Mouse (Mus musculus) midbrain, embryonic 10.5 days (tissue): ENCODE measurements around the gene Tmtc4. TPM values are rescaled to one million over a fixed set of nuclear protein-coding genes. Genes with fewer than 3 reads are reported as not detected.

ENCODE experiments used
- DNase-seq: peaks from one replicate; pipeline ENCODE4 v3.0.0-alpha.2; 2017; ENCODE audit warnings: low spot score
- H3K27ac ChIP-seq: fragments of 300-500 bp; sonication (generic); replicated peaks from 2 replicates; pipeline ENCODE4 v1.5.1; 2016; ENCODE audit warnings: mild to moderate bottlenecking
- H3K27me3 ChIP-seq: fragments of 300-500 bp; sonication (generic); 2 replicates; pipeline ENCODE4 v1.6.1; 2016; ENCODE audit warnings: low read depth, mild to moderate bottlenecking; ENCODE audit not compliant: poor library complexity, severe bottlenecking
- H3K36me3 ChIP-seq: fragments of 300-500 bp; sonication (generic); 2 replicates; pipeline ENCODE4 v1.6.1; 2016; ENCODE audit warnings: mild to moderate bottlenecking, moderate library complexity
- H3K4me1 ChIP-seq: fragments of 300-500 bp; sonication (generic); 2 replicates; pipeline ENCODE4 v1.6.1; 2016
- H3K4me3 ChIP-seq: fragments of 300-500 bp; sonication (generic); 2 replicates; pipeline ENCODE4 v1.5.1; 2016; ENCODE audit warnings: mild to moderate bottlenecking, moderate library complexity
- H3K9me3 ChIP-seq: fragments of 300-500 bp; sonication (generic); replicated peaks from 2 replicates; pipeline ENCODE4 v1.6.1; 2016; ENCODE audit warnings: mild to moderate bottlenecking
- WGBS: fragments of 180-500 bp; shearing (Covaris S2); methylation state at CpG from one replicate; pipeline ENCODE4 v1.1.7; 2016; 5-methylcytosine and 5-hydroxymethylcytosine counted together
- polyA plus RNA-seq: library from polyadenylated mRNA; unstranded; fragments of >200 nt; fragmentation: Nextera tagmentation; extraction: Ambion mirVana; gene quantifications from 2 replicates; pipeline ENCODE4 v1.2.1, GENCODE M21; 2016

The Tmtc4 gene
- polyA plus RNA-seq, 1 experiment from 2014 or later = 28.3 TPM

DNA sequence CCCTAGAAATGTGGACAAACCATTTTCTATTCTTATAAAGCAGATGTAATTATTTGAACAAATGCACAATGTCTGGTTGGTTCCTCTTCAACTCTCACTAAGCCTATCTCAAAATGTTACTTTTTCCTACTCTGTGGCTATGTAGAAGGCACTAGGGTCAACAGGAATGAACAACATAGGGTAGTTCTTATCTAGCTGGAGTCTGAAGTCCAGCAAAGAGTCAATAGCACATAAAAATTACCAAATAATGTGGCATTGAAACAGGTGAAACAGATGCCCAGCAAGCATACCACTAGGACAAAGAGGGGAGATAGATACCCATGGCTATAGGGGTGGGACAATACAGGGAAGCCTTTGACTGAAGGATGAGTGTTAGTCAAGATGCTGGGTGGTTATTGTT, 72.6 kb downstream of the Tmtc4 start:
- Histone ChIP-seq H3K4me1 (peaks cover 8% of the 10 kb centered on the region), H3K36me3 (0 out of 2 replicates have a peak, but pooled peaks cover 3% of the 10 kb centered on the region), H3K4me3 (no peak overlapping the region), H3K9me3 (peaks cover 4% of the 10 kb centered on the region; the same call in 1 of the 2 replicates), H3K27me3 (peaks cover 38% of the 10 kb centered on the region), H3K27ac (no peak overlapping the region)
- DNase-seq = no peak

DNA sequence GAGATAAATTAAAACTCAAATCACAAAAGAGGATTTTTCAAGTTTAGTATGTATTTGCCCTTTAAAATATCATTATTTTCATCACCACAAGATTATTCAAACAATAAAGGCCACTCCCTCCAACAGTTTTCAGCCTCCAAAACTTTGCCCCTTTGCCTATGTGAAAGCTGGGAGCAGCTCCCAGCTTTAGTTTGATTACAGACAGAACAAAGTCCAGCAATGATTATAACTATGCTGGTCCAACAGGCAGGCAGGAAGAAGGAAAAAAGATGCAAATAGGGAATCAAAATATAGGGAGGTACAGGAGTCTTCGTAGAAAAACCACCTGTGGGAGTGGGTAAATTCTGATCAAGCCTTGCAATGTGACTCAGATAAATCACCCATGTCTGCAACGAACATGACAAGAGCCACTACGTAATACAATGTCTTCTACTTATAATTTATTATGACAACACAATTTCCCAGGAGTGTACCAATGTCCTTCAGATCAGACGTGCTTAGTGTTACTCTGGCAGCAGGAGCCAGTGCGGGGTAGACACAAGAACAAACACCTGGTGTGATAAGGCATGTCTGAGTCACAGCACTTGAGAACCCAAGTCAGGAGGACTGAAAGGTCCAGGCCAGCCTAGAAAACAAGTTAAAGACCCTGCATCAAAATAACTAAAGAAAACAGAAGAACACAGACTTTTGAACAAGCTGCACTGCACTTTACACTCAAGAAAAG, 74.3 kb downstream of the Tmtc4 start:
- no peak for DNase-seq
- peaks cover 8% of the 10 kb centered on the region for H3K4me1 ChIP-seq
- 0 out of 2 replicates have a peak, but pooled peaks cover 3% of the 10 kb centered on the region for H3K36me3 ChIP-seq
- H3K27me3 ChIP-seq = peaks cover 37% of the 10 kb centered on the region
- H3K9me3 ChIP-seq = peaks cover 4% of the 10 kb centered on the region; the same call in 1 of the 2 replicates
- 92% methylated on average over 5 of the region's 5 CpGs for WGBS
- H3K4me3 ChIP-seq = no peak overlapping the region
- H3K27ac ChIP-seq = no peak overlapping the region

DNA sequence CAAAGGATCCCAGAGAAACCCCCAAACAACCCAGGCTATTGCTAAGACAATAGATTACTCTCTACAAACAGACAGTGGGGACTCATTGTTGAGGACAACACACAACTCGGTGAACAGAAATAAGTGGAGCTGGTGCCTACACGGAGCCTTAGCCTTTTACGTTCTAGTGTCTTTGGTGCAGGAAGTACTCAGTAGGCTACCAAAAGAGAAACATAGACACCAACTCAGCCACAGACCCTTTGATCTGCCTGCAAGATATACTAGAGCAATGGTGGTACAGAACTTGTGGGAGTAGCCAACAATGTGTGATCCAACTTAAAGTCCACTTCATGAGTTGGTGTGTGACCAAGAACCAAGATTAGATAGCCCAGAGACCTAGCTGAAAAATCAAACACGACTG, 75.8 kb downstream of the Tmtc4 start:
- no peak for DNase-seq
- no peak overlapping the region for H3K27ac ChIP-seq
- H3K9me3 ChIP-seq = peaks cover 4% of the 10 kb centered on the region; the same call in 1 of the 2 replicates
- WGBS = 90% methylated on average over 4 of the region's 4 CpGs
- 0 out of 2 replicates have a peak, but pooled peaks cover 3% of the 10 kb centered on the region for H3K36me3 ChIP-seq
- H3K4me1 ChIP-seq = peaks cover 4% of the 10 kb centered on the region
- no peak overlapping the region for H3K4me3 ChIP-seq
- H3K27me3 ChIP-seq = peaks cover 22% of the 10 kb centered on the region

DNA sequence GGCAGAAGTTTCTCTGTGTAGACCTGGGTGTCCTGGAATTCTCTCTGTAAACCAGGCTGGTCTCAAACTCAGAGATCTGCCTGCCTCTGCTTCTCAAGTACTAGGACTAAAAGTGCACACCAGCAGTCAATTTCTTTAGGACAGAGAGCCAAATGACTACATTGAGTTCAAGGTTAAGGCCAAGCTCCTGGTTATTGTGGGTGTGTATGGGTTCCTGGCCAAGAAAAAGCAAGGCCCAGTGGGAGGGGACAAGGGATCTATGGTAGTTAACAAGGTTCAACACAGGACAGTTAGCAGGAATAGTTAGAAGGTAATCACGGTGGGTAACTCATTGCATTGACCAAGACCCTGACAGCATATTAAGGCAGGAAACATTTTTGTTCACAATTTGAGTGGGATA, 78.8 kb downstream of the Tmtc4 start:
- no peak overlapping the region for H3K27ac ChIP-seq
- H3K36me3 ChIP-seq = 0 out of 2 replicates have a peak, but pooled peaks cover 3% of the 10 kb centered on the region
- no peaks in the 10 kb centered on the region for H3K27me3 ChIP-seq
- H3K4me1 ChIP-seq = 0 out of 2 replicates have a peak, but pooled peaks cover 4% of the 10 kb centered on the region
- H3K9me3 ChIP-seq = peaks cover 4% of the 10 kb centered on the region; the same call in 1 of the 2 replicates
- DNase-seq = no peak
- no peak overlapping the region for H3K4me3 ChIP-seq
- WGBS = 97% methylated on average over 1 of the region's 1 CpGs

DNA sequence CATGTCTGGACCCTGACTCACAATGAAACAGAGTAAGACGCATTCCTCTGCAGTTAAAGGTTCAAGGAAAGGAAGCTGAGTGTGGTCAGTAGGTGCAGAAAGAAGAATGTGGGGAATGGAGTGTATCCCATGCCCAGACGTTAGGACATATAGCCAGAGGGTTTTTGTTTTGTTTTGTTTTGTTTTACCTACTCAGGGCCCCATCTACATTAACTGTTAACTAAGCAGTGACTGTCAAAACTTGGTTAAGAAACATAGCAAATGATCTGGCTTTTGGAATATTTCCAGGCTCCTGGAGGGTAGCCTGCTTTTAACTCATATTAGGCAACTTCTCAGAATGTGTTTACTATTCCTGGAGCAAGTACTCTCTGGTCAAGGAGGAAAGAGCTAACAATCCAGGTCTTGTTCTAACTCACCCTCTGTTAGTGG, 79.9 kb downstream of the Tmtc4 start:
- no peak for DNase-seq
- Histone ChIP-seq H3K36me3 (0 out of 2 replicates have a peak, but pooled peaks cover 3% of the 10 kb centered on the region), H3K27ac (no peak overlapping the region), H3K27me3 (no peaks in the 10 kb centered on the region), H3K4me1 (0 out of 2 replicates have a peak, but pooled peaks cover 4% of the 10 kb centered on the region), H3K4me3 (no peak overlapping the region), H3K9me3 (peaks cover 4% of the 10 kb centered on the region; the same call in 1 of the 2 replicates)
- 66% methylated on average over 2 of the region's 2 CpGs for WGBS

DNA sequence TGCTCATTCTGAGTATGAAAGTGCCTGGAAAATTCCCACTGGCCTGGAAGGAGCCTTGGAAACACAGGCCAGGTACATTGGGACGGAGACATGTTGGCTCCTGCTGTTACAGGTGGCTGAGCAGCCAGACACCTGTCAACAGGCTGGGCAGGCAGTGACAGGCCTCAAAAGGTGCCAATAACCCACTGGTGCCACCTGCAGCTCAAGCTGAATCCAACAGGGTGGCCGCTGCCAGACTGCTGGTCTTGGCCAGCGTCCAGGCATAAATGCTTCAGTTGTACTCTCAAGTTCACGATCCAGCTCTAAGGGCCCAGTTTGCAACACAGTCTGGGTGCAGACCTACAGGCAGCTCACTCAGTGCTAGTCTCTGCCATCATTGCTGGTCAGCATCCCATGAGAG, 81.0 kb downstream of the Tmtc4 start:
- H3K4me1 ChIP-seq = 0 out of 2 replicates have a peak, but pooled peaks cover 4% of the 10 kb centered on the region
- no peaks in the 10 kb centered on the region for H3K36me3 ChIP-seq
- DNase-seq = no peak
- H3K27me3 ChIP-seq = no peaks in the 10 kb centered on the region
- WGBS = 89% methylated on average over 4 of the region's 4 CpGs
- H3K9me3 ChIP-seq = 0 out of 2 replicates have a peak, but pooled peaks cover 4% of the 10 kb centered on the region
- no peak overlapping the region for H3K27ac ChIP-seq
- no peak overlapping the region for H3K4me3 ChIP-seq

DNA sequence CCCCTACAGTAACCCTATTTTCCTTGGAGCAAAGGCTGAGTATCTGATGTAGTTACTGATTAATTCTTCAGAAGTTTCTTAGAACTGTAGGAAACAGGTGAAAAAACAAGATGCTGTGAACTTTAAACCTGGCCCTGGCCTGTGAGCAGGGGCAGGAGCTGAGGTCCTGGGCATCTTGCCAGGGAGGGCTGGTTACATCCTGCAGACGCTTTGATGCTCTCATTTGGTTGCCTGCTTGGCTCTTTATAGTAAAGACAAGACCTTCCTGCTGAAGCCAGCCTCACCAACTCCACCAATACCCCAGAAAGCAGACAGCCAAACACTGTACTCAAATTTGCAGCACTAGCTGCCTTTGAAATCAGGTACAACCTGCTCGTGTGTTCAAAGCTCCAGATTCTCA, 81.7 kb downstream of the Tmtc4 start:
- WGBS = 84% methylated on average over 2 of the region's 2 CpGs

DNA sequence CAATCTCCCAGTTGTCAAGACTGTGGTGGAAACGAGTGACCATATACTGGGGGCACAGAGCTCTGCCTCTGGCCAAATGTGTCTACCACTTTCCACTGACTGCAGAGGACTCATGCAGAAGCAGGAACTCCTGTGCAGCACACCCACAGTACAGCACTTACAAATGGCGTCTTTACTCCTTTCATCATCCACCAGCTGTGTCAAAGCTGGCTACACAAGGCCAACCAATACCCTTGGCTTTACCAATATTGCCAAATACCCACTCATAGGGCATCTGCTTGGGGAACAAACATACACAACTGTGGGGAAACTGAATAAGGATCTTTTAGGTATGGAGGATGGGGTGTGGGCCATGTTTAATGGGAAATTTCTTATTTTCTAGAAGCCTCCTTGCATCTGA, 82.1 kb downstream of the Tmtc4 start:
- no peak overlapping the region for H3K27ac ChIP-seq
- H3K9me3 ChIP-seq = no peaks in the 10 kb centered on the region
- no peak for DNase-seq
- H3K4me3 ChIP-seq = no peak overlapping the region
- no peaks in the 10 kb centered on the region for H3K27me3 ChIP-seq
- H3K36me3 ChIP-seq = no peaks in the 10 kb centered on the region
- 0 out of 2 replicates have a peak, but pooled peaks cover 4% of the 10 kb centered on the region for H3K4me1 ChIP-seq
- WGBS = 94% methylated on average over 2 of the region's 2 CpGs

More for the DNA sequence above, 81.7 kb downstream of the Tmtc4 start:
- Histone ChIP-seq H3K4me3 (no peak overlapping the region), H3K27me3 (no peaks in the 10 kb centered on the region), H3K27ac (no peak overlapping the region), H3K9me3 (0 out of 2 replicates have a peak, but pooled peaks cover 1% of the 10 kb centered on the region), H3K36me3 (no peaks in the 10 kb centered on the region), H3K4me1 (0 out of 2 replicates have a peak, but pooled peaks cover 4% of the 10 kb centered on the region)
- DNase-seq = no peak

DNA sequence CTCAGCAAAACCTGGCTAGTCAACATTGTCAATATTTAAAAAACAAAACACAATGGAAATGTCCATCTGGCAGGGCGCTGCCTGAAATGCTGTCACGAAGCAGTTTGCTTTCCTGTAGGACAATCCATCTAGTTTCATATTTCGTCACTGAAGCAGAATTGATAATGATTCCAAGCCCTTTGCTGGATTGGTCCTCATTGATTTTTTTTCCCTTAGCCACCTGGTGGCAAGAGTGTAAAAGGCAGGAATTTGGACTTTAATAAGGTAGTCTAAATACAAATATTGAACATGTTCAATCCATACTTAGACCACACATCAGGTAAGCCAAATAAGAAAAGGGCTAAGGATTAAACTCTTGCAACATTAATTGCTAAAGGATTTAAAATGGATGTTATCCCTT, 82.7 kb downstream of the Tmtc4 start:
- Histone ChIP-seq H3K9me3 (no peaks in the 10 kb centered on the region), H3K27ac (no peak overlapping the region), H3K4me3 (no peak overlapping the region), H3K36me3 (no peaks in the 10 kb centered on the region), H3K27me3 (no peaks in the 10 kb centered on the region), H3K4me1 (0 out of 2 replicates have a peak, but pooled peaks cover 4% of the 10 kb centered on the region)
- WGBS = 90% methylated on average over 3 of the region's 3 CpGs
- no peak for DNase-seq

DNA sequence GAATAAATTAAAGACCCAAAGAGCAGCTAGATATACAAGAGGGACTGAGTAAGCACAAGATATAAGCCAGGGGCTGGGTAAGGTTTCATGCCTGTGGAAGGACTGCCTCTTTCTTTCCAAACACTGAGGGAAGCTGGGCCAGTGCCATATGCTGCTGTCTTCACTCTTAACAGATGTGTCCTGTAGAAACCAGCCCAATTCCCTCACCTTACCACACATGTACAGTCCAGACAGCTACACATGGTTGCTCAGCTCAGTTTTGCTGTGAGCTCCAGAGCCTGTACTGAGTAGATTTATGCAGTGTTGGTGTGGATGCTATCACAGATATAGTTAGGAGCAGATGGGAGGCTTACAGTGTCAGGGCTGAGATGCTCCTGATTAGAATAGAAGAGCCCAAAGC, 83.2 kb downstream of the Tmtc4 start:
- Histone ChIP-seq H3K9me3 (no peaks in the 10 kb centered on the region), H3K36me3 (no peaks in the 10 kb centered on the region), H3K4me3 (no peak overlapping the region), H3K27ac (no peak overlapping the region), H3K27me3 (no peaks in the 10 kb centered on the region), H3K4me1 (0 out of 2 replicates have a peak, but pooled peaks cover 4% of the 10 kb centered on the region)
- DNase-seq = no peak

DNA sequence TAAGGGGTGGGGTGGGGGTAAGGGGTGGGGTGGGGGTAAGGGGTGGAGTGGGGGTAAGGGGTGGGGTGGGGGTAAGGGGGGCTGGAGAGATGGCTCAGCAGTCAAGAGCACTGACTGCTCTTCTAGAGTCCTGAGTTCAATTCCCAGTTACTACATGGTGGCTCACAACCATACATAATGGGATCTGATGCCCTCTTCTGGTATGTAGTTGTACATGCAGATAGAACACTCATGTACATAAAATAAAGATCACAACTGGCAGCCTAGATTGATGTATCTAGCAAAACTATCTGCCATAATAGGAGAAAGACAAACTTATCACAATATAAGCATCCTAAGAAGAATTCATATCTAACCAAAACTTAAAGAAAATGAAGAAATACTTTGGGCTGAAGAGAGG, 85.3 kb downstream of the Tmtc4 start:
- no peak overlapping the region for H3K4me3 ChIP-seq
- DNase-seq = no peak

DNA sequence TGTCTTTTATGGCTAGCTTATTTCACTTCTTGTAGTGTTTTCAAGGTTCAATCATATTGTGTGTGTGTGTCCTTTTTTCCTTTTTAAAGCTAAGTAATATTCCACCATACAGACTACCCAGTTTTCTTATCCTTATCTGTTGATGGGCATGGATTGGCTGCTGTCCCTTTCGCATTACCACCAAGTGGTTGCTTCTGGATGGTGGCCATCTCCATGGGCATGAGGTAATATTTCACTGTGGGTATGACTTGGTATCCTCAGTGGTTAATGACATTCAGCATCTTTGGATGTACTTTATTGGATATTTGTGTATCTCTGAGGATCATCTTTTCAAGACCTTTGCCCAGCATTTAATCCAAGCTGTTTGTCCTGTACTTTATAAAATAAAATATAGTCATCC, 87.7 kb downstream of the Tmtc4 start:
- WGBS = 93% methylated on average over 1 of the region's 1 CpGs
- 0 out of 2 replicates have a peak, but pooled peaks cover 4% of the 10 kb centered on the region for H3K4me1 ChIP-seq
- H3K27me3 ChIP-seq = no peaks in the 10 kb centered on the region
- H3K36me3 ChIP-seq = 0 out of 2 replicates have a peak, but pooled peaks cover 4% of the 10 kb centered on the region
- H3K27ac ChIP-seq = no peak overlapping the region
- DNase-seq = no peak
- no peak overlapping the region for H3K4me3 ChIP-seq
- H3K9me3 ChIP-seq = no peaks in the 10 kb centered on the region

More for the DNA sequence above, 85.3 kb downstream of the Tmtc4 start:
- H3K27me3 ChIP-seq = no peaks in the 10 kb centered on the region
- no peaks in the 10 kb centered on the region for H3K36me3 ChIP-seq
- no peaks in the 10 kb centered on the region for H3K9me3 ChIP-seq
- H3K27ac ChIP-seq = no peak overlapping the region
- H3K4me1 ChIP-seq = 0 out of 2 replicates have a peak, but pooled peaks cover 4% of the 10 kb centered on the region

DNA sequence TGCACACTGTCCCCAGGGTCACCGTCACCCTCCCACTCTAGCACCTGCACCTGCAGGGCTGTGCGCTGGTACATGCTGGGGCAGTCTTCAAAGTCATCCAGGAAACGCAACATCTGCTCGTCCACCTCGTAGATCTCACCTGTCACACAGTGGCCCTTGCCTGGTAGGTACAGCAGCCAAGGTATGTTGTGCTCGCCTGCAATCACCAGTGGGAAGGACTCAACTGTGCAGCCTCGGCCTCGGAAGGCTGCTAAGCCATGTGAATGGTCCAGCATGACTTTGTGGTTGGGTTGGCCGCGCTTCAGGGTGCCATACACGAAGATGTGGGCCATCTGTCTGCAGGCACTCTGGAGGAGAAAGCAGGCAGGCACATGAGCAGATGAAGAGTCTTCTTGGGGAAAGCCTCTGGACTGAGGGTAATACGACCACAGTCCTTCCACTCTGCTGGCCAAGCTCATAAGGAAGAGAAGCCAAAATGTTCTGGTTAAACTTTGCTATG, 92.3 kb downstream of the Tmtc4 start:
- H3K27me3 ChIP-seq = no peaks in the 10 kb centered on the region
- H3K9me3 ChIP-seq = no peaks in the 10 kb centered on the region
- H3K27ac ChIP-seq = no peak overlapping the region
- H3K4me1 ChIP-seq = no peaks in the 10 kb centered on the region
- no peak for DNase-seq
- H3K4me3 ChIP-seq = no peak overlapping the region
- H3K36me3 ChIP-seq = 0 out of 2 replicates have a peak, but pooled peaks cover 4% of the 10 kb centered on the region
- 96% methylated on average over 12 of the region's 12 CpGs for WGBS
